27 mouse cellular contexts compared by ENCODE assay signal in the genomic region with DNA sequence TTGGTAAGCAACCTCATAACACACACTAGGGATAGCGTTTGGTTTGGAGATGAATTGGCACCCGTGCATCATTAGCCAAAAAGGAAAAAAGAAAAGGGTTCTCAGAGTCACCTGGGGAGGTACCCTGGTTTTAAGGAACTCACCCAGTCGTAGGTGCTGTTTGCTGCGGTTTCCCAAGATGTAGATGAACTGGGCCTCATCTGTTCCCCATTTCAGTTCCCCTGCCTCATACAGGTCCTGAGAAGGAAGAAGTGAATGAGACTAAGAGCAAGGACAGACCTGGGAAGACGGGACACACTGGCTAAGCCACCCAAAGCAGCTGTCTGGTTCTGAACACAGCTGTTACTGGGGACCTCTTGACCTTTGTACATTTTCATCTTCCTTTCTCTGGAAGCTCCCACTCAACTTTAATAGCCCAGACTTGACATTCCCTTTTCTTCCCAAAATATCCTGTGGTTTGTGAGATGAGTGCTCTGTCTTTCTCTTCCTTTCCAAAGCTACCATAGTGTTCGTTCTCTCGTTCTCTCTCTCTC. TPM values are rescaled to one million over a fixed set of nuclear protein-coding genes. Genes with fewer than 3 reads are reported as not detected.
DNase-seq lines count a peak whose midpoint lies in the region; ATAC-seq and TF ChIP-seq lines count a peak whose summit lies in the region.
"Had no signal": no experiment of that assay in that cellular context is flagged by ENCODE, and none has a peak within 500 bp of the region (broad histone marks: within the 10 kb centered on the region; RNA-seq: fewer than 3 reads in every experiment).

No protein-coding gene starts in this region.

- no peak for TF ChIP-seq POLR2A in lung, adult 2 months (IDR thresholded peaks at IDR 0.05; ENCODE audit: borderline replicate concordance, extremely low read depth, low read depth, low read length)

- DNase-seq in kidney, adult 9 months, result peak; percentile 36
- DNase-seq in kidney, adult 8-10 months, result no peak
- peak; percentile 57 for DNase-seq in lung, postnatal 25 days (ENCODE audit: low spot score)
- no peak for DNase-seq in lung, adult 2 months
- no peak for DNase-seq in cerebellum, postnatal 10 days
- DNase-seq in ovary, postnatal 10 days (ENCODE audit: low spot score), result no peak
- DNase-seq: adrenal gland, adult 2 months; adrenal gland, postnatal 36 days; cerebellum, adult 8-10 months; cerebellum, postnatal 36 days; gastrocnemius, postnatal 14 days; heart, adult 11 months; heart, postnatal 4 days; liver, embryonic 13.5 days; lung, adult 18-20 months; retina, postnatal 1 day; right cerebral cortex, postnatal 14 days; thymus, postnatal 4 days had no signal

- H3K4me3 ChIP-seq in lung, adult 2 months (replicated peaks; ENCODE audit: extremely low read depth, low read depth, low read length), result no peak overlapping the region
- H3K4me3 ChIP-seq: forebrain, embryonic 13.5 days; heart, embryonic 12.5 days; limb, embryonic 10.5 days; limb, embryonic 15.5 days; liver, embryonic 13.5 days; midbrain, embryonic 10.5 days; midbrain, embryonic 15.5 days; neural tube, embryonic 12.5 days had no signal

- 0 out of 2 replicates have a peak, but pooled peaks have one; percentile 29 for ATAC-seq in megakaryocyte progenitor cell, adult 5-6 weeks (replicated peaks; ENCODE audit: poor library complexity)
- ATAC-seq: forebrain, embryonic 13.5 days; intestine, postnatal 0 days; midbrain, embryonic 15.5 days had no signal

- WGBS in lung, adult 2 months, result 78% methylated on average over 7 of the region's 7 CpGs

- TF ChIP-seq CTCF in lung, adult 2 months (IDR thresholded peaks at IDR 0.05; ENCODE audit: insufficient read depth, low read length), result no peak

- H3K4me1 ChIP-seq in lung, adult 2 months (ENCODE audit: control insufficient read depth, insufficient read depth, low read length), result no peaks in the 10 kb centered on the region
- H3K4me1 ChIP-seq: forebrain, embryonic 13.5 days; limb, embryonic 10.5 days; limb, embryonic 15.5 days; liver, embryonic 13.5 days; midbrain, embryonic 10.5 days; midbrain, embryonic 15.5 days; neural tube, embryonic 12.5 days had no signal

RNA-seq across cellular contexts. Expression of gene Anxa6, which starts 28.2 kb away (rescaled TPM):
- polyA plus RNA-seq in lung, adult 2 months (2012; rRNA removed), result 151 and 170 TPM in 2 replicates
- 35.7 and 37.4 TPM in 2 replicates for total RNA-seq in megakaryocyte progenitor cell, adult 5-6 weeks (2015)
- 63.2 and 82.4 TPM in 2 replicates for total RNA-seq in megakaryocyte progenitor cell, adult 5-6 weeks (2017)

RNA-seq across cellular contexts. Expression of gene Tnip1, which starts 42.3 kb away (rescaled TPM):
- 43.9 and 47.2 TPM in 2 replicates for polyA plus RNA-seq in lung, adult 2 months (2012; rRNA removed)
- 27.6 and 31.8 TPM in 2 replicates for total RNA-seq in megakaryocyte progenitor cell, adult 5-6 weeks (2015)
- 33.8 and 38.6 TPM in 2 replicates for total RNA-seq in megakaryocyte progenitor cell, adult 5-6 weeks (2017)

Comparison
In these comparisons a context has a peak if more than half of its experiments do, and no peak if none do; other contexts are left out.
1. DNase-seq: peak in kidney, adult 9 months (single experiment) and lung, postnatal 25 days (single experiment); none in kidney, adult 8-10 months (0 of 2), lung, adult 2 months (single experiment), cerebellum, postnatal 10 days (0 of 2) and ovary, postnatal 10 days (single experiment).